Mouse (Mus musculus): Measurements from ENCODE around the gene Vmn1r21.

DNA sequence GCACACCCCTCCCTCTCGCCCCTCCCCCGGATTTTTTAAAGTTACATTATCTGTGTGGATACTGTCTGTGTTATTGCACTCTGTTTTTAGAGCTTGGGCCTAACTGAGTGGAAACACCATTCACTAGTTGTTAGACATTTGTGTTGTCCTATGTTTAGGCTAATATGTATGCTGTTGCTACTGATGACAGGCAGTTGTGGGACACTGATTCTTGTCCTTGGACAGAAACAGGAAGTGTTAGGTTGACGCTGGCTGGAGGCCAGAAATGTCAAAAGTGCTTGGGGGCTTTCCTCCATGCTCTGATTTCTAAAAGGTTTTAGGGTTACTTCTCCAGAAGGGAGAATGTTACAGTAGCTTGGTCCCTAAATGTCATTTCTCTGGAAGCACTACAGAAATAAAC lies 54.3 kb downstream of the Vmn1r21 start:
- TF ChIP-seq POLR2AphosphoS2 (IDR thresholded peaks at IDR 0.05; ENCODE audit: insufficient read length, low read depth) (no peak), POLR2A (IDR thresholded peaks at IDR 0.05; ENCODE audit: insufficient read length, low read depth) (no peak), E2F4 (IDR thresholded peaks at IDR 0.05; ENCODE audit: insufficient read depth) (no peak), MAX (IDR thresholded peaks at IDR 0.05; ENCODE audit: low read depth) (no peak)
